Mouse (Mus musculus) left cerebral cortex, postnatal 36 days (tissue): Measurements from ENCODE around the gene Mecr. TPM values are rescaled to one million over a fixed set of nuclear protein-coding genes. Genes with fewer than 3 reads are reported as not detected.
"Not testable (repeated sequence)": the region's sequence is repeated elsewhere in the genome, so short reads cannot be mapped to it uniquely, and the experiment has no call there.

Source experiments
- DNase-seq, 2 experiments: peaks; one replicate each; pipeline ENCODE4 v3.0.0; 2021 to 2022; ENCODE audit warnings: low spot score in 2 of 2, mixed read lengths in 1 of 2
- intact Hi-C: fragments of 180-260 bp; cut with DNase I; formaldehyde crosslinking; loops from one replicate; pipeline ENCODE4 v1.15.1; 2025
- total RNA-seq, 2 experiments: library from RNA; stranded (reverse); gene quantifications; 2 replicates each; pipeline ENCODE4 v1.2.3; 2021

The Mecr gene
- total RNA-seq: 10 to 100 TPM; 27.1 to 32.4 TPM

DNA sequence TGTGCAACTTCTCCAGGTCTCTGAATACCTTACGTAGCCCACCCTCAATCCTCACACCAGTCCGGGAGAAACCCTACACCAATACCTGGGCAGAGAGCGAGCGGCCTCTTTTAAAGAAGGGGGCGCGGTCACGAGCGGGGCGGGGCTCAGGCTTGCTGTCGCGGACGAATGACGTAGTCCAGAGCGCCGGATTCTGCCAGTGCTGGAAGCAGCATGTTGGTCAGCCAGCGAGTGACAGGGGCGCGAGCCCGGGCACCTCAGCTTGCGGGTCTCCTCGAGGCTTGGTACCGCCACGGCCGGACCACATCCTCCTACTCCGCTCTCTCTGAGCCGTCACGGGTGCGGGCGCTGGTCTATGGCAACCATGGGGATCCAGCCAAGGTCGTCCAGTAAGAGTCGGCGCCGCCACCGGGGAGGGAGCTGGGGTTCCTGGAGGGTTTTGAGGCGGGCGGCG is at the start of gene Mecr:
Gene Mecr (plus strand): TSS at position 181 of the 454 bp plus-strand sequence.
- intact Hi-C loops: loop anchor here (10.0 kb wide), 1 partner anchor 949 kb away; no protein-coding TSS in a partner anchor
- DNase-seq: peak; percentile 92 to 94

- DNase-seq: no peak
- intact Hi-C loops: no loop called here
Observed at GRCm38 (mm10) chr4:131796312-131797080, 46.8 kb upstream of the Mecr start.

DNA sequence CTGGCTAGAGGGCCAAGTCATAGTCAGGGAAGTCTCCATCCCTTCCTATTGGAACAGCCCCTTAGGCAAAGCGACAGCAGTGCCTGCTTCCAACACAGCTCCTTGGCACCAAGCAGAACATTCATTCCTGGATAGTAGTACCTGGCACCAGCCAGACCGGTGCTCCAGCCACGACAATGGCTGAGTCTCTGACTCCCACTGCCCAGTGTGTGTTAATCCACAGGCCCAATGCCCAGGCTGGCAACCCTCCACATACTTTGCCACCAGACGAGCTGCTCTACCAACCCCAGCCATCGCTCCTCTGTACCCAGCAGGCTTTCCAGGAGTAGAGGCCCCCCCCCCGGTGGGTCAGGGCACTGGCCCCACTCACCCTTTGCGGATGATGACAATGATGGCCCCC is 45.8 kb upstream of the Mecr start:
- intact Hi-C loops: no loop called here
- DNase-seq: no peak

DNA sequence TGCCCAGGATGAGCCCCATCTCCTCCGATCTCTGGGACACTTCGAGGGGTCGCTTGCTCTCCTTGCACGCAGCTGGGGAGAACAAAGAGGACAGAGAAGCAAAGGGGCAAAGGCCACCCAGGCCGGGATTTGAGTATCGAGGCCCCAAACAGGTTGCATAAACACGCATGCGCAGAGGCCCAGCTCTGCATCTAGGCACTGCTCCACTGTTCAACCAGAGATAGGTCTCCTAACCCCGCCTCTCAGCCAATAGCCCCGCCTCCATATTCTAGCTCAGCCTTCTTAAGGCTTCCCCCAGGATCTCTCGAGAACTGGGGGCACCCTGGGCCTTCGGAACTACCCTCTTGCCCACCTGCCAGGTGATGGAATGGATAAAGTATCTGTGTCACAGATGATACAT is 45.4 kb upstream of the Mecr start:
- no peak for DNase-seq
- intact Hi-C loops: no loop called here

DNA sequence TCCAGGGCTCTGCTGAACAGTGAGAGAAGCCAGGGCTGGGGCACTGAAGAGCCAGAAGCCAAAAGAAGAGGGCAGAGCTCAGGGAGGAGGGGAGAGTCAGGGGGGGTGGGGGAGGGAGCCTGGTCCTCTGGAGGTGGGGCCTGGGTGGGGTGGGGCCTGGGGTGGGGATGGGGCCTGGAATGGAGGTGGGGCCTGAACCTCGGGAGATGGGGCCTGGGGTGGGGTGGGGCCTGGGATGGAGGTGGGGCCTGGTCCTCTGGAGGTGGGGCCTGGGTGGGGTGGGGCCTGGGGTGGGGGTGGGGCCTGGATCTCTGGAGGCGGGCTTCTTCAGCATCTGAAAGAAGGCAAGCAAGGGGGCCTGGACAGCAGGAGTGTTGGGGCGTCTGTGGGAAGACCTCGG is 44.3 kb upstream of the Mecr start:
- intact Hi-C loops: no loop called here
- no peak for DNase-seq

DNA sequence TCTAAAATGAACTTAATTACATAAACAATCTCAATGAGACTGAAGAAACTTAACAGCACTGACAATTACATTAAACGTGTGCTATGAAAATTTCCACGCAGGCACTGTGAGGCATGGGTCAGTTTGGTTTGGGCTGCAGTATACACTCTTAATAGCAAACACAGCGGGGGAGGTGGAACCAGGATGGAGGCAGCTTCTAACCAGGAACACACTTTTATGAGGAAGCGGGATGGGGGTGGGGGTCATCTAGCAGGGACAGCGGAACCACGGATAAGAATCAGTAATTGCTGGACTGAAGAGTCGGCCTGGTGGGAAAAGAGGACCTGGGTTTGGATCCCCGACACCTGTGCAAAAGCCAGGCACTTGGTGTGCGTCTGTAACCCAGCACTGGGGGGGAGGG is 39.4 kb upstream of the Mecr start:
- DNase-seq: no peak
- intact Hi-C loops: no loop called here

DNA sequence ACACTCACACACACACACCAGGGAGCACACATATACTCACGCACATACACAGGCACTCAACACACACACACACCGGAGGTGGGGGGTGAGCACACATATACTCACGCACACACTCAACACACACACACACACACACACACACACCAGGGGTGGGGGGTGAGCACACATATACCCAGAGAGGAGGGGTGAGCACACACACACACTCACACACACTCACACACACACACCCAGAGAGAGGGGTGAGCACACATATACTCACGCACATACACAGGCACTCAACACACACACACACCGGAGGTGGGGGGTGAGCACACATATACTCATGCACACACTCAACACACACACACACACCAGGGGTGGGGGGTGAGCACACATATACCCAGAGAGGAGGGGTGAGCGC is 38.5 kb upstream of the Mecr start:
- intact Hi-C loops, DNase-seq: not testable (repeated sequence)

GRCm38 (mm10) chr4:131805255-131805654 is 38.0 kb upstream of the Mecr start:
- no peak for DNase-seq

DNA sequence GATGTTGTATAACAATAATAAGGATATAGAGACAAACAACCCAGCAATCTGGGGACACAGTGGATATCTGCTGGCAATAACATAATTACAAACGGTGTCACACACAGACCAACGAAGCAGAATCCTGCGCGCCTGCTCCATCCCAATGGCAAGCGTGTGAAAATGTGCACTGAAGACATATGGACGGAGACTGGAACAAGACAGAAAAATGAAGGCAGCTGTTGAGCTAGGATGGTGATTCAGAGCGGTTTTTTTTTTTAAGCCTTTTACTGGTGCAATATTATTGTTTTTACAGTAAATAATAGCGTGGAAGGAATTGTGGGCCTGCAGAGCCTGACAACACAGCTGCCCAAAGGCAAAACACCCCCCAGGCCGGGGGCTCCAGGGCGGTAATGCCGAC is 30.8 kb upstream of the Mecr start:
- intact Hi-C loops: no loop called here
- no peak for DNase-seq

More at GRCm38 (mm10) chr4:131805255-131805654, 38.0 kb upstream of the Mecr start:
- intact Hi-C loops: no loop called here

- DNase-seq: no peak
- intact Hi-C loops: no loop called here
Observed at GRCm38 (mm10) chr4:131813798-131814197, 29.5 kb upstream of the Mecr start.

DNA sequence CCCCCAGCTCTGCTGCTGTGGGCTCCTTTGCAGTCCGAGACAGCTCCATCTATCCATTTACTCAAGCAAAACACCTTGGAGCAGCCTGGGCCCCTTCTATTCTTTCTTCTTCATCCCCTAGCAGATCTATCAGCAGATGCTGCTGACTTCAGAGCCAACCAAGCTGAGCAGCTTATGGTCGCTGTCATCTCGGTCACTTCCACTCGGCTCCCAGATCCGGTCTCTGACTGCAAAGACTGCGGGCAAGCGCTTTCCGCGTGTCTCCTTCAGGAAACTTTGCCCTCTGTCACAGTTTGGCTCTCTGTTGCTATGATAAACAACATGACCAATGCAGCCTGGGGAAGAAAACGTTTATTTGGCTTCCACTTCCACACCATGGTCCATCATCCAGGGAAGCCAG is 28.4 kb upstream of the Mecr start:
- intact Hi-C loops: no loop called here
- no peak for DNase-seq

DNA sequence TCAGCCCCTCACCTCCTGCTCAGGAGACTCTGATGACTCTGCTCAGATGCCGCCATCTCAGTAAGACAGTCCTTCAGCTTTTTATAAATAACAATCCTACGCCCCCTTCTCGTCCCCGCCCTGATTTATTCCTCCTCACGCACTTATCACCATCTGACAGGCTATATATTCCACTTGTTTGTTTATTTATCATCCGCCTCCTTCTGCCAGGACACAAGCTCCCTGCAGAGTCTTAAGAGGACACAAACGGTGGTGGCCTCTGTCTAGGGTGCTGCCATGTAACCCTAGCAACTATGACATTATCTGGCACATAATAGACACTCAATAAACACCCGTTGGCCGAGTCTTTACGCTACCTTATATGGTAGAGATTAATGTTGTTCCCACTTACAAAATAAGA is 27.5 kb upstream of the Mecr start:
- intact Hi-C loops: no loop called here
- DNase-seq: no peak

DNA sequence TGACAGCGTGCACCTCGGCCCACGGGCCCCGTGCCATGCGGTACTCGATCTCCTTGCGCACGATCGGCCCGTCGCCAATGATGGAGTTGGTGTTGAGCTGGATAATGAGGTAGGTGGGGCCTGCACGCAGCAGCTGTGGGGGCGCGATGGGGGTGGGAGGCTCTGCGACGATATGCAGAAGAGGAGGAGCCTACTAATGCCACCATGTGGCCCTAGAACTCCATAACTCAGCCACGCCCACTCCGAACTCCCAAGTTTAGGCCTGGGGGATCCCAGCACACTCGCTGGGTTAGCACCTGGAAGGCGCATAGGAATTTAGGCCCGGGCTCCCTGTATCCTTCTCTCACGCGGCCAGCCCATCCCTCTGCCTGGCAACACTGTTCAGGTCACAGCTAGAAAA is 24.3 kb upstream of the Mecr start:
- intact Hi-C loops: no loop called here
- DNase-seq: no peak

DNA sequence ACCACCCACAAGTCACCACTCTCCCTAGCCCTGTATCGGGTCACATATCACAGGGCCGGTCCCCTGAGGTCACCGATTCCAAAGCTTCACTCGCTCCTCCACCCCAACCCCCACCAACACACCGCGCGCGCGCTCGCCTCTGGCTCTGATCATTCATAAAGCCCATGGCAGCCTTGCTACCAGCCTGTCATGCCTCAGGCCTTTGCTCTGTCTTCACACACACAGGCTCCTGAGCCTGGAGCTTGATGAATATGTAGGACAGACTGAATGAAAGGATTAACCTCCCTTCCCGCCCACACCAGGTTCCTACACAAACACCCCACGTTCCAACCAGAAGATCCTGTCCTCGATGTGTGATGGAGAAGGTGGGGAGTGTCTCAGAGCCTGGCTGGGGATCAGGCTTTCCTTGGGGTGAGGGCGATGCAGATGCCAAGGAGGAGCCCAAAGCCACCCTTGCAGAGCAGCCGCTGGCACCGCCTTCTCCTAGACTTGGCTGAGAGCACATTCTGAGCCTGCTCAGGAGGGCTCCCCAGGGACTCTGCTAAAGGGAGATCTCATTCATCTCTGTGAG is 22.0 kb upstream of the Mecr start:
- intact Hi-C loops: loop anchor here (10.0 kb wide), 1 partner anchor 306 kb away; no protein-coding TSS in a partner anchor
- peak; percentile 46 to 73 for DNase-seq

GRCm38 (mm10) chr4:131822583-131822982 is 20.7 kb upstream of the Mecr start:
- DNase-seq: no peak
- intact Hi-C loops: loop anchor here (10.0 kb wide), 1 partner anchor 308 kb away; no protein-coding TSS in a partner anchor

DNA sequence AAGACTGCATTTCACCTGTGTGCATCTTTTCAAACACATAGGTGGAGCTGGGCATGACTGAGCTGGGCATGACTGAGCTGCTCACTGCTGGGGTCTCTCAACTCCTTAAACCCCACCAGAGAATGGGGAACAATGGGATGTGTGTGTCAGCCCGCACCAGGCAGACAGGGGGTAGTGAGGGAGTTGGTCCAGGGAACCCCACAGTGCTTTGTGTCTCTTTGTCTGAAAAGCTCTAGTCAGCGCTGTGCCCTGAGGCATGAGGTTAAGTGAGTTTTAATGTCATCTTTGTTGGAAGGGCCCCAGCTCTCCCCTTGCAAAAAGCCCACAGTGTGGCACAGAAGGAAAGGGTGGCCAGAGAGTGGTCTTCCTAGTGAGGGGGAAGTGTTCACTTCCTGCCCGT is 18.3 kb upstream of the Mecr start:
- intact Hi-C loops: loop anchor here (10.0 kb wide), 1 partner anchor 310 kb away; no protein-coding TSS in a partner anchor
- DNase-seq: no peak

DNA sequence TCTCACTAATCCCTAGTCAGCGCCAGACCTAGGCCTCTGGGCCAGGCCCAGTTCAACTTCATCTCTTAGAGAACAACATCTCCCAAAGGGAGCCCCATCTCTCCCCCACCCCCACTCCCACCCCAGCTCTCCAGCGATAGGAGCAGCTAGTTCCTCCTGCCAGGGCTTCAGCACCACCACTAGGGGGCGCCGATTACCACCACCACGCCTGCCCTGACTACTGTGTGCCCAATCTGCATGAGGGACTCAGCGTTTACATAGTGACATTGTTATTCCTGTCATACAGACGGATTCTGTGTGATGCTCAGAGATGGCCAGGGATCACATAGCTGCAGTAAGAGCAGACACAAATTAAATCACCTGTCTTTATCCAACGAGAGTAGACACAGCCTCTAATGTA is 17.4 kb upstream of the Mecr start:
- intact Hi-C loops: loop anchor here (10.0 kb wide), 1 partner anchor 311 kb away; no protein-coding TSS in a partner anchor
- no peak for DNase-seq

DNA sequence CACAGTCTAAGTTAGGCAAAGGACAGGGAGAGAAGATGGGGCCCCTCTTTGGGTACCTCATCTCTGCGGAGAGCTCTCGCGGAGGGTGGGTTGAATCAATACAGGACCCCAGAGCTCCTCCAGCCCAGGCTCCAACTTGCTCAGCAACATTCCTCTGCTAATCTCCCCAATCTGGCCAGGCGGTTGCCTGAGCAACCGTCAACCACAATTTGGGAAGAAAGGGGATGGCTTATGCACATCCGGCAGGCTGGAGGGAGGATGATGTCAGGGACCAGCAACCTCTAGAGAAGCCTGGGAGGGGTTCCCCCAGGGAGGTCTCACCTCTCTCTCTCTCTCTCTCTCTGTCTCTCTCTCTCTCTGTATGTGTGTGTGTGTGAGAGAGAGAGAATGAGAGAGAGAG is 16.4 kb upstream of the Mecr start:
- intact Hi-C loops: loop anchor here (10.0 kb wide), 1 partner anchor 312 kb away; no protein-coding TSS in a partner anchor
- no peak for DNase-seq

GRCm38 (mm10) chr4:131829123-131829522 is 14.1 kb upstream of the Mecr start:
- intact Hi-C loops: loop anchor here (10.0 kb wide), 1 partner anchor 314 kb away; no protein-coding TSS in a partner anchor
- no peak for DNase-seq

GRCm38 (mm10) chr4:131831546-131832045 is 11.7 kb upstream of the Mecr start:
- intact Hi-C loops: loop anchor here (10.0 kb wide), 1 partner anchor 347 kb away; no protein-coding TSS in a partner anchor
- no peak for DNase-seq
